Mouse (Mus musculus) hindbrain, embryonic 16.5 days (tissue): Measurements from ENCODE around the gene Arap1. TPM values are rescaled to one million over a fixed set of nuclear protein-coding genes. Genes with fewer than 3 reads are reported as not detected.

Experiments
- ATAC-seq: fragments of 200-750 bp; cut with Nextera tagmentation; 2 replicates; pipeline ENCODE4 v1.8.0; 2017; ENCODE audit warnings: moderate TSS enrichment, moderate library complexity
- H3K27ac ChIP-seq: fragments of 300-500 bp; sonication (generic); 2 replicates; pipeline ENCODE4 v1.5.1; 2014; ENCODE audit warnings: low read depth, mild to moderate bottlenecking, control low read depth, low read length, moderate library complexity
- H3K27me3 ChIP-seq: fragments of 300-500 bp; sonication (generic); replicated peaks from 2 replicates; pipeline ENCODE4 v1.6.1; 2014; ENCODE audit warnings: low read length; ENCODE audit not compliant: control insufficient read depth, insufficient read depth
- H3K36me3 ChIP-seq: fragments of 300-500 bp; sonication (generic); 2 replicates; pipeline ENCODE4 v1.6.1; 2014; ENCODE audit warnings: mild to moderate bottlenecking, low read length, moderate library complexity, mixed read lengths; ENCODE audit not compliant: control insufficient read depth, insufficient read depth
- H3K4me1 ChIP-seq: fragments of 300-500 bp; sonication (generic); 2 replicates; pipeline ENCODE4 v1.6.1; 2014; ENCODE audit warnings: low read depth, low read length; ENCODE audit not compliant: control insufficient read depth, insufficient read depth
- H3K4me2 ChIP-seq: fragments of 300-500 bp; sonication (generic); 2 replicates; pipeline ENCODE4 v1.6.1; 2014; ENCODE audit warnings: mild to moderate bottlenecking, low read length, control low read depth, moderate library complexity
- H3K4me3 ChIP-seq: fragments of 300-500 bp; sonication (generic); 2 replicates; pipeline ENCODE4 v1.5.1; 2014; ENCODE audit warnings: mild to moderate bottlenecking, low read length, control low read depth, moderate library complexity
- H3K9ac ChIP-seq: fragments of 300-500 bp; sonication (generic); 2 replicates; pipeline ENCODE4 v1.6.1; 2014; ENCODE audit warnings: low read depth, mild to moderate bottlenecking, control low read depth, low read length, moderate library complexity
- H3K9me3 ChIP-seq: fragments of 300-500 bp; sonication (generic); 2 replicates; pipeline ENCODE4 v1.6.1; 2014; ENCODE audit warnings: mild to moderate bottlenecking, low read length, moderate library complexity; ENCODE audit not compliant: control insufficient read depth
- WGBS: fragments of 180-500 bp; shearing (Covaris S2); extraction: QIAGEN DNeasy Blood & Tissue Kit; methylation state at CpG from one replicate; pipeline ENCODE4 v1.1.7; 2014; 5-methylcytosine and 5-hydroxymethylcytosine counted together
- polyA plus RNA-seq: library from polyadenylated mRNA; unstranded; fragments of >200 nt; fragmentation: Nextera tagmentation; extraction: Ambion mirVana; gene quantifications from 2 replicates; pipeline ENCODE4 v1.2.1, GENCODE M21; 2015

The Arap1 gene
- polyA plus RNA-seq: 12.8 and 13.8 TPM in 2 replicates

GRCm38 (mm10) chr7:101347767-101348270 is at the start of gene Arap1:
TSS of gene Arap1 (plus strand) at chr7:101348067.
- Histone ChIP-seq H3K36me3 (no peaks in the 10 kb centered on the region), H3K9me3 (no peaks in the 10 kb centered on the region), H3K4me1 (peaks cover 10% of the 10 kb centered on the region), H3K9ac (peak within 1 kb of the TSS; percentile 66), H3K27ac (no peak within 1 kb of the TSS), H3K27me3 (no peaks in the 10 kb centered on the region; the same call in none of the 2 replicates), H3K4me3 (peak within 1 kb of the TSS; percentile 62), H3K4me2 (peak within 1 kb of the TSS; percentile 97)
- peak; percentile 70 for ATAC-seq
- 1% methylated on average over 32 of the region's 35 CpGs for WGBS

GRCm38 (mm10) chr7:101298375-101298774 is 49.5 kb upstream of the Arap1 start:
- no peaks in the 10 kb centered on the region for H3K9me3 ChIP-seq

GRCm38 (mm10) chr7:101301361-101301880 is 46.4 kb upstream of the Arap1 start:
- Histone ChIP-seq H3K4me2 (peak overlapping the region; percentile 83), H3K9ac (peak overlapping the region; percentile 73), H3K4me3 (peak overlapping the region; percentile 72)

More at GRCm38 (mm10) chr7:101298375-101298774, 49.5 kb upstream of the Arap1 start:
- Histone ChIP-seq H3K4me3 (no peak overlapping the region), H3K27ac (no peak overlapping the region), H3K27me3 (0 out of 2 replicates have a peak, but pooled peaks cover 2% of the 10 kb centered on the region), H3K4me1 (peaks cover 21% of the 10 kb centered on the region), H3K36me3 (no peaks in the 10 kb centered on the region), H3K9ac (no peak overlapping the region), H3K4me2 (no peak overlapping the region)
- WGBS: 77% methylated on average over 3 of the region's 3 CpGs
- ATAC-seq: no peak

GRCm38 (mm10) chr7:101301881-101302456 is 45.9 kb upstream of the Arap1 start, which contains the start of gene Atg16l2:
TSS of gene Atg16l2 (minus strand) at chr7:101302251.
- 0 out of 2 replicates have a peak, but pooled peaks cover 2% of the 10 kb centered on the region for H3K27me3 ChIP-seq
- peak; percentile 95 for ATAC-seq
- H3K36me3 ChIP-seq: no peaks in the 10 kb centered on the region
- H3K27ac ChIP-seq: peak within 1 kb of the TSS; percentile 65
- peak within 1 kb of the TSS; percentile 83 for H3K4me2 ChIP-seq
- H3K9me3 ChIP-seq: no peaks in the 10 kb centered on the region
- peaks cover 14% of the 10 kb centered on the region for H3K4me1 ChIP-seq
- H3K4me3 ChIP-seq: peak within 1 kb of the TSS; percentile 72
- WGBS: 0% methylated on average over 37 of the region's 39 CpGs
- H3K9ac ChIP-seq: peak within 1 kb of the TSS; percentile 73

More at GRCm38 (mm10) chr7:101301361-101301880, 46.4 kb upstream of the Arap1 start:
- Histone ChIP-seq H3K36me3 (no peaks in the 10 kb centered on the region), H3K4me1 (peaks cover 17% of the 10 kb centered on the region), H3K9me3 (no peaks in the 10 kb centered on the region), H3K27me3 (0 out of 2 replicates have a peak, but pooled peaks cover 2% of the 10 kb centered on the region), H3K27ac (peak overlapping the region; percentile 65)
- under 1% methylated on average over 30 of the region's 30 CpGs for WGBS
- peak; percentile 31; the same call in 1 of the 2 replicates for ATAC-seq

GRCm38 (mm10) chr7:101302691-101303090 is 45.2 kb upstream of the Arap1 start:
- WGBS: 33% methylated on average over 7 of the region's 7 CpGs
- ATAC-seq: no peak
- Histone ChIP-seq H3K4me2 (peak overlapping the region; percentile 83), H3K27ac (no peak overlapping the region), H3K36me3 (no peaks in the 10 kb centered on the region), H3K9me3 (no peaks in the 10 kb centered on the region), H3K9ac (peak overlapping the region; percentile 73), H3K27me3 (0 out of 2 replicates have a peak, but pooled peaks cover 2% of the 10 kb centered on the region), H3K4me1 (peaks cover 12% of the 10 kb centered on the region), H3K4me3 (peak overlapping the region; percentile 72)

- Histone ChIP-seq H3K4me1 (peaks cover 9% of the 10 kb centered on the region), H3K9ac (no peak overlapping the region), H3K9me3 (no peaks in the 10 kb centered on the region), H3K4me2 (no peak overlapping the region), H3K4me3 (no peak overlapping the region), H3K27ac (no peak overlapping the region), H3K27me3 (no peaks in the 10 kb centered on the region), H3K36me3 (no peaks in the 10 kb centered on the region)
- no peak for ATAC-seq
- 50% methylated on average over 2 of the region's 2 CpGs for WGBS
Measured at GRCm38 (mm10) chr7:101306841-101307240, 41.0 kb upstream of the Arap1 start.

GRCm38 (mm10) chr7:101309985-101310326 is 37.9 kb upstream of the Arap1 start:
- WGBS: 30% methylated on average over 5 of the region's 5 CpGs
- Histone ChIP-seq H3K4me2 (peak overlapping the region; percentile 70), H3K9me3 (no peaks in the 10 kb centered on the region), H3K27me3 (no peaks in the 10 kb centered on the region), H3K9ac (peak overlapping the region; percentile 74), H3K36me3 (no peaks in the 10 kb centered on the region), H3K4me1 (peaks cover 4% of the 10 kb centered on the region), H3K4me3 (peak overlapping the region; percentile 60), H3K27ac (peak overlapping the region; percentile 91)
- no peak for ATAC-seq

- Histone ChIP-seq H3K27ac (peak overlapping the region; percentile 91), H3K4me1 (peaks cover 4% of the 10 kb centered on the region), H3K4me2 (peak overlapping the region; percentile 70), H3K27me3 (no peaks in the 10 kb centered on the region), H3K9ac (peak overlapping the region; percentile 74), H3K36me3 (no peaks in the 10 kb centered on the region), H3K9me3 (no peaks in the 10 kb centered on the region), H3K4me3 (peak overlapping the region; percentile 60)
- WGBS: under 1% methylated on average over 43 of the region's 43 CpGs
- peak; percentile 96 for ATAC-seq
Measured at GRCm38 (mm10) chr7:101310327-101311028, 37.4 kb upstream of the Arap1 start.

- no peaks in the 10 kb centered on the region for H3K36me3 ChIP-seq
- peak overlapping the region; percentile 55 for H3K4me2 ChIP-seq
- no peaks in the 10 kb centered on the region for H3K27me3 ChIP-seq
- no peak for ATAC-seq
- no peaks in the 10 kb centered on the region for H3K9me3 ChIP-seq
- peak overlapping the region; percentile 60 for H3K4me3 ChIP-seq
- H3K4me1 ChIP-seq: peaks cover 4% of the 10 kb centered on the region
- 32% methylated on average over 2 of the region's 2 CpGs for WGBS
- H3K27ac ChIP-seq: peak overlapping the region; percentile 60; the same call in 1 of the 2 replicates
- peak overlapping the region; percentile 49 for H3K9ac ChIP-seq
Measured at GRCm38 (mm10) chr7:101311061-101311460, 36.8 kb upstream of the Arap1 start.
